Mouse (Mus musculus) cerebellum, adult 2 months (tissue): ENCODE results near the gene Hprt. TPM values are rescaled to one million over a fixed set of nuclear protein-coding genes. Genes with fewer than 3 reads are reported as not detected.

Experiments
- DNase-seq, 2 experiments: peaks; one replicate each; pipeline ENCODE4 v3.0.0; 2021
- H3K27ac ChIP-seq: fragments of 200-500 bp; 2 replicates; pipeline ENCODE4 v1.5.1; 2012; ENCODE audit warnings: low read length, control low read depth, inconsistent platforms; ENCODE audit not compliant: insufficient read depth
- H3K27me3 ChIP-seq: fragments of 200-500 bp; 2 replicates; pipeline ENCODE4 v1.6.1; 2012; ENCODE audit warnings: inconsistent platforms, mild to moderate bottlenecking, low read length, moderate library complexity; ENCODE audit not compliant: control insufficient read depth, insufficient read depth
- H3K4me1 ChIP-seq: fragments of 200-500 bp; 2 replicates; pipeline ENCODE4 v1.6.1; 2011; ENCODE audit warnings: low read length; ENCODE audit not compliant: control insufficient read depth, insufficient read depth
- H3K4me3 ChIP-seq: fragments of 200-500 bp; replicated peaks from 2 replicates; pipeline ENCODE3; 2011; ENCODE audit warnings: mild to moderate bottlenecking, low read depth, low read length, control low read depth; ENCODE audit not compliant: insufficient read depth
- CTCF ChIP-seq: fragments of 200-500 bp; IDR thresholded peaks from 2 replicates; pipeline ENCODE4 v1.5.1; 2011; ENCODE audit warnings: low read depth, mild to moderate bottlenecking, control low read depth, low read length, moderate library complexity, borderline replicate concordance; ENCODE audit not compliant: insufficient read depth
- POLR2A ChIP-seq: fragments of 200-500 bp; IDR thresholded peaks from 2 replicates; pipeline ENCODE4 v1.6.1; 2011; ENCODE audit warnings: low read length, control low read depth, borderline replicate concordance; ENCODE audit not compliant: insufficient read depth
- WGBS: fragments of 180-500 bp; shearing (Covaris S2); methylation state at CpG from one replicate; pipeline ENCODE4 v1.1.7; 2018; 5-methylcytosine and 5-hydroxymethylcytosine counted together
- polyA plus RNA-seq: library from polyadenylated mRNA; depleted of rRNA; stranded (reverse); fragments of >200 nt; gene quantifications from 2 replicates; pipeline ENCODE4 v1.2.3, GENCODE M21; 2012

The Hprt gene
- polyA plus RNA-seq, 1 experiment: 181 TPM

DNA sequence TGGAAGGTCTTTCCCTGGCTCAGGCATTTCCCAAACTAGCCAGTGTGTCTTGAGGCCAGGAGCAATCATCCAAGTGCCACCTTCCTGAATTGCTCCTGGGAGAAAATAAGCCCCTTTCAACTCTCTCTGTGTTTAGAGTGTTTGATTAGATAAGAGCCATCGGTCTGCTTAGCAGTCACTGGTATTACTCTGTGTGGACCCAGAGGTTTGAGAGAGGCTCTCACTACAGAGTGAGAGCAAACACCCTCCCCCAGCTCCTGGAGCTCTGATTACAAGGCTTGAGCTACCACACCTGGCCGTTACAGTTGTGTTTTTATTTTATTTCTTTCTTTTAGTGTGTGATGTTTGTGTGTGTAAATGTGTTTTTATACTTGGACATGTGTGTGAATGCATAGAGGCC is 59.0 kb downstream of the Hprt start:
- H3K4me1 ChIP-seq: no peaks in the 10 kb centered on the region
- DNase-seq: no peak
- no peak overlapping the region for H3K4me3 ChIP-seq
- no peaks in the 10 kb centered on the region for H3K27me3 ChIP-seq
- H3K27ac ChIP-seq: no peak overlapping the region
- WGBS: 91% methylated on average over 2 of the region's 2 CpGs
- no peak for TF ChIP-seq CTCF
- TF ChIP-seq POLR2A: no peak

DNA sequence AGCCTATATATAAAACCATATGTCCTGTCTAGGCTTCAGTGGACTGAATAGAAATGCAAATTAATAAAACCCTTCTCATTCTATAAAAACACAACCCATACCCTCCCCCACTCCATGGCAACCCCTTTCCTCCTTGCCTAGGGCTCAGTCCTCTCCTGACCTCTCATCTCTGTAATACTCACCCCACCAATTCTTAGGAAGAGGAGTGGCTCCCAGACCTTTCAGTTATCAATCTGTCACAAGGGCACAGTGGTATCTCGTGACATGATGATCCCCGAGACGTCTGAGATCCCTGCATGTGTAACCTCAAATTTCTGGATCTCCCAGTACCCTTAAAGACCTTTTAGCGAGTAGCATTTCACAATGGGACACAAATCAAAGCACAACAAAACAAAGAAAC is 61.3 kb downstream of the Hprt start:
- Histone ChIP-seq H3K27me3 (no peaks in the 10 kb centered on the region; the same call in 1 of the 2 replicates), H3K4me1 (no peaks in the 10 kb centered on the region), H3K4me3 (no peak overlapping the region), H3K27ac (no peak overlapping the region)
- WGBS: 83% methylated on average over 4 of the region's 4 CpGs
- TF ChIP-seq CTCF: no peak
- TF ChIP-seq POLR2A: no peak
- no peak for DNase-seq

DNA sequence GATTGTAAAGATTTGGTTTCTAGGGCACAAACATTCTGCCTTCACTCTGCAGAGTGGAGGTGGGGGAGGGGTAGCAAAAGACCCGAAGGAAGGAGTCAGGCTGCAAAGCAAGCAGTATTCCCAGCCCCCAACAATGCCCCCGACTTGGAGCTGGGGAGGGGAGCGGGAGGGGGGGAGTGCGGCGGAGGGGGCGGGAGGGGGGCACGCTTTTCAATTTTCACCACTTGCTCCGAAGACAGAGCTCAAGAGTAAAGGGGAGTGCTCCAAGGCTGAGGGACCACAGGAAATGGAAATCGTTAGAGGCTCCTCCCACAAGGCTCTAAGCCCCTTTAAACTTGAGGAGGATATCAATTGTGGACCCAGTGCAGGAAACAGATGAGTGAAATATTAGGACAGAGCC is 62.4 kb downstream of the Hprt start:
- H3K27me3 ChIP-seq: no peaks in the 10 kb centered on the region; the same call in 1 of the 2 replicates
- H3K4me1 ChIP-seq: no peaks in the 10 kb centered on the region
- no peak for TF ChIP-seq POLR2A
- no peak for TF ChIP-seq CTCF
- DNase-seq: no peak
- 10% methylated on average over 4 of the region's 9 CpGs for WGBS
- no peak overlapping the region for H3K27ac ChIP-seq
- no peak overlapping the region for H3K4me3 ChIP-seq

DNA sequence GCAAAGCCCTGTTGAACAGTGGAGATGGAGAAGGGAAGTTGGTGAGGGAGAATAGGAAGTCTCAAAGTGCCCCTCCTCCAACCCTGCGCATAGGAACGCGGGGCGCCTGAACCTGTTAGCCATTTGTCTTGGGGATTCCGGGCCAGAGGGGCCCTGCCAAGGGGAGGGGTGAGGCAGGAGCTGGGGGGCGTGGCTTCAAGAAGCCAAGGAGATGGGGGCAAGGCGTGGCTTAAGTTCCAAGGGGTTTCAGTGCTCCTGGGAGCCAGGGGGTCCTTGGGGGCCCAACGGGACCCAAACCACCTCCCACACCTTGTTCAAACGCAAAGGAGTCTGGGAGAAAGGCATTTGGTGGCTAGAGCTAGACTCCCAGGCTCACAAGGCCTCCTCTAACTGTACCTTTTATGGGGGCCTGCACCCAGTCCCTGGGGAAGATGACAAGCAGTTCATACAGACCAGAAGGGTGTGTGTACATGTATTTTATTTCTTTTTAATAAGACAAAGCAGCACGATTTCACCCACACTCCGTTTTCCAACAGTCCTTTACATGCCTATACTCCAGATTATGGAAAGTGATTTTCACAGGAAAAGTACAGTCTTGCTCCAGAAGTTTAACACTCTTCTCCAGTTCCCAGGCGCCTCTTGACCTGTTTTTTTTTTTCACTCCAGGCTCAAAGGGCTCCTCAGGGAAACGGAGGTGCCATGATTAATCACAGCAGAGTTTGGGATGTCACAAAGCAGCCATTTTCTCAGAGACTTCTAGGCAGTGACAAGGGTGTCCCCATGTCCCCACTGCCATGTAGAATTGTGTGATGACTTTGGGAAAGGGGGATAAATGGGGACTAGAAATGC is 64.9 kb downstream of the Hprt start:
- no peaks in the 10 kb centered on the region for H3K4me1 ChIP-seq
- peaks cover 2% of the 10 kb centered on the region; the same call in 1 of the 2 replicates for H3K27me3 ChIP-seq
- H3K27ac ChIP-seq: no peak overlapping the region
- no peak for TF ChIP-seq POLR2A
- TF ChIP-seq CTCF: no peak
- no peak for DNase-seq
- 19% methylated on average over 12 of the region's 13 CpGs for WGBS
- no peak overlapping the region for H3K4me3 ChIP-seq

DNA sequence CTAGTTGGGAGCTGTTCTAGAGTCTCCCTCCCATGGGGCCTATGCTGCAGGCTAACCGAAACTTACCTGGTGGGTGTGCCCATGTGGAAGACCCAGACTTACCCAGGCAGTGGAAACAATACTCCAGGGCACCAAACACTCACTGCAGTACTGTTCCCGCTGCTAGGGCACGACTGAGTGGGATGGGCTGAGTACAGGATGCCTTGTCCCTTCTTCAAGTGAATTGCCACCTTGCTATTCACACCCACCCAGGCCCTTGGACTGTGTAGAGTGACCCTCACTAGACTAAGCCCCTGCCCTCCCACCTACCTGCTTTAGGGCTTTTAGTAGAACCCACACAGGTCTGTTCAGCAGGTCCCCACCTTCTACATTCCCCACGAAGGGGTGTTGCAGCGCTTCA is 65.9 kb downstream of the Hprt start:
- TF ChIP-seq POLR2A: no peak
- TF ChIP-seq CTCF: no peak
- H3K4me3 ChIP-seq: no peak overlapping the region
- no peaks in the 10 kb centered on the region for H3K4me1 ChIP-seq
- H3K27ac ChIP-seq: no peak overlapping the region
- peaks cover 2% of the 10 kb centered on the region; the same call in 1 of the 2 replicates for H3K27me3 ChIP-seq
- no peak for DNase-seq
- WGBS: 79% methylated on average over 5 of the region's 5 CpGs

DNA sequence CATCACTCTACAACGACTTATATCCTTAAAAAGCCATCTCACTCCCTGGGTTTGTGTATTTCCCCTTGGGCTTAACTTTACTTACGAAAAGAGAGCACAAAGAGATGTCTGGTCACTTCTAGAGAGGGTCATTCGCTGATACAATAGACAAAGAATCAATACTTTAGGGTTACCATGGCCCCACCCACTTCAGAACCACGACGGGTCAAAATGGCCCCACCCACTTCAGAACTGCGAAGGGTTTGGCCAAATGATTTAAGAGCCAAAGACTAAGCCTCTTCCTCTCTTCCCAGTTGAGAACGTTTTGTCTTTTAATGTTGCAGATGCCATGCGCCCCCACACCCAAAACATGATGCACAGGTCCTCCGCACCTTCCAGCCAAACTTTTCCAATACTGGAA is 67.8 kb downstream of the Hprt start:
- no peak for DNase-seq
- peaks cover 2% of the 10 kb centered on the region; the same call in 1 of the 2 replicates for H3K27me3 ChIP-seq
- 8% methylated on average over 9 of the region's 9 CpGs for WGBS
- TF ChIP-seq CTCF: no peak
- no peak for TF ChIP-seq POLR2A
- no peaks in the 10 kb centered on the region for H3K4me1 ChIP-seq
- no peak overlapping the region for H3K27ac ChIP-seq
- no peak overlapping the region for H3K4me3 ChIP-seq

DNA sequence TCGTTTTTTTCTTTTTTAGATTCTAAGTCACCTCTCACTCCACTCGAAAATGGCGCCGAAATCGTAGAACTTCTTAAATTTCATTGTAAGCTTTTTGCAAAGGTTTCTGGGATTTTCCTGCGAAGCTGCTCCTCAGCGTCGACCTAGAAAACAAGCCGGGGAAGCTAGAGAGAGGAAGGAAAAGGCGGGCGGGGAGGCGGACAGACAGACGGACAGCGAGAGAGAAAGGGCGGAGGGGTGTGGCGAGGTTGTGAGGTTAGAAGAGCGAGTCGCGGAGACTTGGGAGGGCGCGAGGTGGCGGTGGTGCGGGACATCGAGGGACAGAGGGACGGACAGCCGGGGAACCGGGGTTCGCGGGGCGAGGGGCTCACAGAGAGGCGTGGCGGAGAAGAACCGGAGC is 68.7 kb downstream of the Hprt start:
- Histone ChIP-seq H3K4me1 (no peaks in the 10 kb centered on the region), H3K27ac (no peak overlapping the region), H3K27me3 (peaks cover 2% of the 10 kb centered on the region; the same call in 1 of the 2 replicates), H3K4me3 (peak overlapping the region; percentile 32)
- DNase-seq: no peak
- TF ChIP-seq POLR2A: no peak
- no peak for TF ChIP-seq CTCF
- WGBS: 5% methylated on average over 29 of the region's 33 CpGs

DNA sequence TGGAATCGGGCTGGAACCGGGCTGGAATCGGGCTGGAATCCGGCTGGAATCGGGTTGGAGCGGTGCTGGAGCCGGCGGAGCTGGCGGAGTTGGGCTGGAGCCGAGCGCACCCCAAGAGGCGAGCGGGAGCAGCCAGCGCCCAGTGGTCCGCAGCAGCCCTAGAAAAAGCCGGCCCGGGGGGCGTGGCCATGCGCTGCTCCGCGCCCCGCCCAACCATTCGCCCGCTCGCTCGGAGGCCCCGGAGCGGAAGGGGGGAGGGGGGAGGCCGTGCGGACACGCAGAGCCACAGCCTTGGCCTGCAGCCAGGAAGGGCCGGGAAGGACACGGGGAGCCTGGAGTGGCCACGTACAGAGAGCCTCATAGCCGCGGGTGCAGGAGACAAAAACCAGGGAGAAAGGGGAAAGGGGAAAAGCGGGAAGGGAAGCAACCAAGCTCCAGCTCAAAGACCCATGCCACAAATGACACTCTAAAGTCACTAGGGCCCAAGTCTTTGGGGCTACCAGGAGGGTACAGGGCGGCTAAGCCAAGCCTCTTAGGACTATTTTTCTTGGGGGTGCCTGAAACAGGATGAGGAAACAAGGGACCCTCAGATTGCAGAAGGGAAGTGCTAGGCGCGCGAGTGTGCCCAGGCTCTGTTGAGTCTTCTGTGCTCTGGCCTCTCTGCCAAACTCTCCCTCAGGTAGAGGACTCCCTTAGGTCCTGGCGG is 69.3 kb downstream of the Hprt start:
- no peak overlapping the region for H3K27ac ChIP-seq
- peaks cover 2% of the 10 kb centered on the region; the same call in 1 of the 2 replicates for H3K27me3 ChIP-seq
- H3K4me3 ChIP-seq: peak overlapping the region; percentile 1
- no peak for TF ChIP-seq POLR2A
- no peak for TF ChIP-seq CTCF
- DNase-seq: peak; percentile 44 to 46
- no peaks in the 10 kb centered on the region for H3K4me1 ChIP-seq
- WGBS: 7% methylated on average over 38 of the region's 42 CpGs

DNA sequence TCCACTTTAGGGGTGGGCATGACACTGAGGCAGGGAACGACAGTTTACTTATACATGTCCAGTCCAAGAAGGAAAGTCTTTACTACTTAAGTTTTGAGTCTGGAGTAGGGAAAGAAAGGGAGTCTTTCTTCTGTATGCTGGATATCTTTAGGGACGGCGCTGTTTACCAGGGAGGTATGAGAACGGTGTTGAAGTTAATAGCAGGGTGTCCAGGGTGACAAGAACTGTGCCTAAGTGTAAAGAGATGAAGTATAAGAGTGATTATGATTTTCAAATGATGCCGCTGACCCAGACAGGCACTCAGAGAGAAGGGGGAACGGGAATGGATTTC is 69.8 kb downstream of the Hprt start:
- H3K4me1 ChIP-seq: no peaks in the 10 kb centered on the region
- no peak overlapping the region for H3K27ac ChIP-seq
- no peak overlapping the region for H3K4me3 ChIP-seq
- H3K27me3 ChIP-seq: peaks cover 2% of the 10 kb centered on the region; the same call in 1 of the 2 replicates
- DNase-seq: no peak
- TF ChIP-seq POLR2A: no peak
- WGBS: 47% methylated on average over 6 of the region's 6 CpGs
